Mouse (Mus musculus) liver, embryonic 14.5 days (tissue): Measurements from ENCODE around the gene Pptc7.

Source experiments
- CTCF ChIP-seq: IDR thresholded peaks from 2 replicates; pipeline ENCODE4 v1.5.1; 2016; ENCODE audit warnings: antibody characterized with exemption, low read depth, control low read depth
- EP300 ChIP-seq: IDR thresholded peaks from 2 replicates; pipeline ENCODE4 v1.6.1; 2016; ENCODE audit warnings: antibody characterized with exemption, low read depth

GRCm38 (mm10) chr5:122280422-122280826 lies 3.7 kb upstream of the Pptc7 start:
- no peak for TF ChIP-seq EP300
- TF ChIP-seq CTCF = no peak
